Mouse (Mus musculus) testis, adult 2 months (tissue): ENCODE results near the gene Ftl1.

ENCODE experiments used
- CTCF ChIP-seq: fragments of 200-500 bp; IDR thresholded peaks from 2 replicates; pipeline ENCODE4 v1.5.1; 2012; ENCODE audit warnings: low read depth, mild to moderate bottlenecking, inconsistent platforms, low read length, moderate library complexity; ENCODE audit not compliant: control insufficient read depth, insufficient read depth, insufficient replicate concordance
- POLR2A ChIP-seq: fragments of 200-500 bp; IDR thresholded peaks from 2 replicates; pipeline ENCODE4 v1.6.1; 2012; ENCODE audit warnings: low read depth, mild to moderate bottlenecking, inconsistent platforms, low read length, moderate library complexity; ENCODE audit not compliant: control insufficient read depth

- TF ChIP-seq CTCF (no peak), POLR2A (no peak)
Observed at GRCm38 (mm10) chr7:45437046-45437445, 22.6 kb downstream of the Ftl1 start.
